Mouse (Mus musculus) intestine, postnatal 0 days (tissue): ENCODE data around the gene Cdca7. TPM values are rescaled to one million over a fixed set of nuclear protein-coding genes. Genes with fewer than 3 reads are reported as not detected.

Experiments used
- ATAC-seq: fragments of 200-750 bp; cut with Nextera tagmentation; 2 replicates; pipeline ENCODE4 v1.8.0; 2017; ENCODE audit warnings: mild to moderate bottlenecking, moderate TSS enrichment, moderate library complexity
- H3K27ac ChIP-seq: fragments of 300-500 bp; sonication (generic); 2 replicates; pipeline ENCODE4 v1.5.1; 2014; ENCODE audit warnings: mild to moderate bottlenecking, low read depth, low read length, moderate library complexity
- H3K27me3 ChIP-seq: fragments of 300-500 bp; sonication (generic); replicated peaks from 2 replicates; pipeline ENCODE4 v1.6.1; 2014; ENCODE audit warnings: low read length, mixed read lengths; ENCODE audit not compliant: control insufficient read depth, insufficient read depth
- H3K36me3 ChIP-seq: fragments of 300-500 bp; sonication (generic); 2 replicates; pipeline ENCODE4 v1.6.1; 2014; ENCODE audit warnings: mild to moderate bottlenecking, moderate library complexity; ENCODE audit not compliant: control insufficient read depth, insufficient read depth
- H3K4me1 ChIP-seq: fragments of 300-500 bp; sonication (generic); replicated peaks from 2 replicates; pipeline ENCODE4 v1.6.1; 2014; ENCODE audit warnings: antibody characterized with exemption, low read length, mixed read lengths; ENCODE audit not compliant: control insufficient read depth, insufficient read depth
- H3K4me2 ChIP-seq: fragments of 300-500 bp; sonication (generic); replicated peaks from 2 replicates; pipeline ENCODE4 v1.6.1; 2014; ENCODE audit warnings: low read depth, mild to moderate bottlenecking, moderate library complexity
- H3K4me3 ChIP-seq: fragments of 300-500 bp; sonication (generic); 2 replicates; pipeline ENCODE4 v1.5.1; 2014; ENCODE audit warnings: low read depth, low read length
- H3K9ac ChIP-seq: fragments of 300-500 bp; sonication (generic); 2 replicates; pipeline ENCODE4 v1.6.1; 2014; ENCODE audit warnings: mild to moderate bottlenecking, low read depth, low read length
- H3K9me3 ChIP-seq: fragments of 300-500 bp; sonication (generic); 2 replicates; pipeline ENCODE4 v1.6.1; 2016; ENCODE audit warnings: mixed run types; ENCODE audit not compliant: control insufficient read depth
- CTCF ChIP-seq: sonication (generic); IDR thresholded peaks from 2 replicates; pipeline ENCODE4 v1.5.1; 2016; ENCODE audit warnings: low read depth, mild to moderate bottlenecking, control low read depth, antibody characterized with exemption, moderate library complexity
- WGBS: fragments of 180-500 bp; shearing (Covaris S2); extraction: QIAGEN DNeasy Blood & Tissue Kit; methylation state at CpG from one replicate; pipeline ENCODE4 v1.1.7; 2014; 5-methylcytosine and 5-hydroxymethylcytosine counted together
- polyA plus RNA-seq: library from polyadenylated mRNA; unstranded; fragments of >200 nt; fragmentation: Nextera tagmentation; extraction: Ambion mirVana; gene quantifications from 2 replicates; pipeline ENCODE4 v1.2.1, GENCODE M21; 2015

The Cdca7 gene
- polyA plus RNA-seq, 1 experiment from 2014 or later: 32.5 TPM

GRCm38 (mm10) chr2:72443960-72444359 lies 32.0 kb upstream of the Cdca7 start:
- 76% methylated on average over 3 of the region's 3 CpGs for WGBS
- Histone ChIP-seq H3K36me3 (peaks cover 17% of the 10 kb centered on the region), H3K27me3 (no peaks in the 10 kb centered on the region), H3K27ac (no peak overlapping the region), H3K9ac (no peak overlapping the region), H3K4me1 (no peaks in the 10 kb centered on the region), H3K4me2 (no peak overlapping the region), H3K9me3 (no peaks in the 10 kb centered on the region), H3K4me3 (no peak overlapping the region)
- no peak for TF ChIP-seq CTCF
- no peak for ATAC-seq

- 91% methylated on average over 3 of the region's 3 CpGs for WGBS
- no peak for TF ChIP-seq CTCF
- no peak overlapping the region for H3K27ac ChIP-seq
- no peaks in the 10 kb centered on the region for H3K27me3 ChIP-seq
- H3K4me1 ChIP-seq: no peaks in the 10 kb centered on the region
- no peak overlapping the region for H3K9ac ChIP-seq
- no peak overlapping the region for H3K4me2 ChIP-seq
- peaks cover 11% of the 10 kb centered on the region for H3K36me3 ChIP-seq
- H3K9me3 ChIP-seq: no peaks in the 10 kb centered on the region
- ATAC-seq: no peak
- no peak overlapping the region for H3K4me3 ChIP-seq
These were observed 29.9 kb upstream of the Cdca7 start for GRCm38 (mm10) chr2:72446106-72446505.

- Histone ChIP-seq H3K9ac (no peak overlapping the region), H3K36me3 (peaks cover 6% of the 10 kb centered on the region), H3K4me2 (no peak overlapping the region), H3K27me3 (no peaks in the 10 kb centered on the region), H3K27ac (no peak overlapping the region), H3K9me3 (no peaks in the 10 kb centered on the region), H3K4me3 (no peak overlapping the region), H3K4me1 (no peaks in the 10 kb centered on the region)
- no peak for ATAC-seq
- 40% methylated on average over 5 of the region's 5 CpGs for WGBS
- TF ChIP-seq CTCF: no peak
These were observed 29.3 kb upstream of the Cdca7 start for GRCm38 (mm10) chr2:72446615-72447014.

- Histone ChIP-seq H3K4me2 (no peak overlapping the region), H3K27ac (no peak overlapping the region), H3K9ac (no peak overlapping the region), H3K27me3 (no peaks in the 10 kb centered on the region), H3K36me3 (no peaks in the 10 kb centered on the region), H3K4me1 (no peaks in the 10 kb centered on the region), H3K9me3 (no peaks in the 10 kb centered on the region), H3K4me3 (no peak overlapping the region)
- no peak for TF ChIP-seq CTCF
- no peak for ATAC-seq
- 56% methylated on average over 3 of the region's 3 CpGs for WGBS
These were observed 22.4 kb upstream of the Cdca7 start for GRCm38 (mm10) chr2:72453563-72453962.

DNA sequence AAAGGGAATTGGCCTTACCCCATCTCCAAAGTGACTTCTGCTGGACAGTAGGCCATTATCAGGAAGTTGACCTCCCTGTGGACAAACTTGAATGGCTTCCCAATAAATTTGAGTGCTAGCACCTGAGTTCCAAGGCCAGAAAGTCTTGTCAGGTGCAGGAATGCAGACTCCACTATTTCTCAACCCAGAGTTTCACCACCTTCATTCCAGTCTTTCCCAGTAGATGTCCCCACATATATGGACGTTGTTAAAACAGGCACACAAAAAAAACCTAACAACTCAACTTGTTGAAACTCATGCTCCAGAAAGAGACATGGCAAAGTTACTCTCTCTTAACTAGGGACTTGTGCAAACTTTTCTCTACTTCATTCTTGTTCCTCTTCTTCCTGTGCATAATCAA lies 19.8 kb upstream of the Cdca7 start:
- Histone ChIP-seq H3K9me3 (no peaks in the 10 kb centered on the region), H3K4me2 (no peak overlapping the region), H3K4me1 (no peaks in the 10 kb centered on the region), H3K27ac (no peak overlapping the region), H3K9ac (no peak overlapping the region), H3K27me3 (no peaks in the 10 kb centered on the region), H3K4me3 (no peak overlapping the region), H3K36me3 (no peaks in the 10 kb centered on the region)
- WGBS: 57% methylated on average over 1 of the region's 1 CpGs
- ATAC-seq: no peak
- no peak for TF ChIP-seq CTCF

- Histone ChIP-seq H3K36me3 (no peaks in the 10 kb centered on the region), H3K4me2 (no peak overlapping the region), H3K27me3 (no peaks in the 10 kb centered on the region), H3K27ac (no peak overlapping the region), H3K9me3 (no peaks in the 10 kb centered on the region), H3K9ac (no peak overlapping the region), H3K4me1 (no peaks in the 10 kb centered on the region), H3K4me3 (no peak overlapping the region)
- TF ChIP-seq CTCF: no peak
- ATAC-seq: no peak
- 39% methylated on average over 7 of the region's 7 CpGs for WGBS
These were observed 11.5 kb upstream of the Cdca7 start for GRCm38 (mm10) chr2:72464376-72465014.

GRCm38 (mm10) chr2:72467604-72468003 lies 8.4 kb upstream of the Cdca7 start:
- H3K27me3 ChIP-seq: no peaks in the 10 kb centered on the region
- no peaks in the 10 kb centered on the region for H3K36me3 ChIP-seq
- WGBS: 55% methylated on average over 1 of the region's 1 CpGs
- H3K4me1 ChIP-seq: 0 out of 2 replicates have a peak, but pooled peaks cover 4% of the 10 kb centered on the region
- TF ChIP-seq CTCF: no peak
- no peak overlapping the region for H3K27ac ChIP-seq
- no peak overlapping the region for H3K4me3 ChIP-seq
- H3K4me2 ChIP-seq: no peak overlapping the region
- no peak for ATAC-seq
- no peaks in the 10 kb centered on the region for H3K9me3 ChIP-seq
- no peak overlapping the region for H3K9ac ChIP-seq
